Mouse (Mus musculus) myocyte (in vitro differentiated cells): Measurements from ENCODE around the gene Gm17783.

Source experiments
- CEBPB ChIP-seq: IDR thresholded peaks from 2 replicates; pipeline ENCODE4 v1.6.1; 2011; ENCODE audit warnings: mild to moderate bottlenecking, moderate library complexity; ENCODE audit not compliant: poor library complexity, insufficient read depth, severe bottlenecking
- E2F4 ChIP-seq: IDR thresholded peaks from one replicate; pipeline ENCODE4 v1.6.1; 2011; ENCODE audit warnings: mild to moderate bottlenecking, control low read depth, moderate library complexity; ENCODE audit not compliant: insufficient read depth
- MAX ChIP-seq: IDR thresholded peaks from one replicate; pipeline ENCODE4 v1.6.1; 2011; ENCODE audit warnings: low read depth, mild to moderate bottlenecking, control low read depth
- MYOD1 ChIP-seq, 3 experiments: IDR thresholded peaks; one replicate each; pipeline ENCODE4 v1.6.1; 2011; ENCODE audit warnings: control low read depth in 2 of 3, low read depth in 2 of 3, mild to moderate bottlenecking in 2 of 3, moderate library complexity in 1 of 3; ENCODE audit not compliant: insufficient read length in 2 of 3, control insufficient read depth in 1 of 3
- MYOG ChIP-seq, 3 experiments: IDR thresholded peaks; one replicate each; pipeline ENCODE4 v1.6.1; 2011; ENCODE audit warnings: control low read depth in 2 of 3, low read depth in 2 of 3, mild to moderate bottlenecking in 2 of 3; ENCODE audit not compliant: insufficient read length in 2 of 3, control insufficient read depth in 1 of 3, insufficient read depth in 1 of 3
- POLR2A ChIP-seq: IDR thresholded peaks from one replicate; pipeline ENCODE4 v1.6.1; 2011; ENCODE audit warnings: low read depth, mild to moderate bottlenecking, control low read depth, moderate library complexity; ENCODE audit not compliant: insufficient read length
- POLR2AphosphoS2 ChIP-seq: IDR thresholded peaks from one replicate; pipeline ENCODE4 v1.6.1; 2011; ENCODE audit warnings: low read depth, control low read depth; ENCODE audit not compliant: insufficient read length
- REST ChIP-seq: IDR thresholded peaks from one replicate; pipeline ENCODE4 v1.6.1; 2011; ENCODE audit warnings: mild to moderate bottlenecking, control low read depth, moderate library complexity; ENCODE audit not compliant: insufficient read depth, insufficient read length
- TCF12 ChIP-seq: IDR thresholded peaks from one replicate; pipeline ENCODE4 v1.6.1; 2011; ENCODE audit warnings: mild to moderate bottlenecking, control low read depth; ENCODE audit not compliant: poor library complexity, insufficient read depth, severe bottlenecking
- USF1 ChIP-seq: IDR thresholded peaks from one replicate; pipeline ENCODE4 v1.6.1; 2011; ENCODE audit warnings: low read depth, mild to moderate bottlenecking, control low read depth, moderate library complexity

GRCm38 (mm10) chr16:45525551-45525950 is 6.3 kb downstream of the Gm17783 start:
- TF ChIP-seq POLR2A = no peak
- no peak for TF ChIP-seq USF1
- TF ChIP-seq MAX = no peak
- no peak for TF ChIP-seq MYOG (IDR thresholded peaks at IDR 0.05; ENCODE audit: control insufficient read depth in 1 of 3, insufficient read depth in 1 of 3, insufficient read length in 2 of 3, low read depth in 2 of 3)
- TF ChIP-seq E2F4 = no peak
- TF ChIP-seq TCF12 = no peak
- no peak for TF ChIP-seq POLR2AphosphoS2
- no peak for TF ChIP-seq REST
- no peak for TF ChIP-seq CEBPB
- TF ChIP-seq MYOD1 (IDR thresholded peaks at IDR 0.05; ENCODE audit: control insufficient read depth in 1 of 3, insufficient read length in 2 of 3, low read depth in 2 of 3) = no peak
